Mouse (Mus musculus) leukemia stem cell, adult 10-12 weeks (primary cell): ENCODE results near the gene Greb1. TPM values are rescaled to one million over a fixed set of nuclear protein-coding genes. Genes with fewer than 3 reads are reported as not detected.

Experiments used
- polyA plus RNA-seq: library from polyadenylated mRNA; stranded (reverse); fragments of >175 nt; gene quantifications from 2 replicates; pipeline ENCODE4 v1.2.3, GENCODE M21; 2012; ENCODE audit warnings: low replicate concordance

Gene Greb1
- polyA plus RNA-seq = 0.26 and 0.68 TPM in 2 replicates

GRCm38 (mm10) chr12:16800259-16800958 lies at the start of gene Greb1:
Gene Greb1 (minus strand): TSS chr12:16800886.

GRCm38 (mm10) chr12:16810525-16811431 lies 10.1 kb upstream of the Greb1 start, which contains the start of gene E2f6:
Gene E2f6 (plus strand): TSS chr12:16810963.

DNA sequence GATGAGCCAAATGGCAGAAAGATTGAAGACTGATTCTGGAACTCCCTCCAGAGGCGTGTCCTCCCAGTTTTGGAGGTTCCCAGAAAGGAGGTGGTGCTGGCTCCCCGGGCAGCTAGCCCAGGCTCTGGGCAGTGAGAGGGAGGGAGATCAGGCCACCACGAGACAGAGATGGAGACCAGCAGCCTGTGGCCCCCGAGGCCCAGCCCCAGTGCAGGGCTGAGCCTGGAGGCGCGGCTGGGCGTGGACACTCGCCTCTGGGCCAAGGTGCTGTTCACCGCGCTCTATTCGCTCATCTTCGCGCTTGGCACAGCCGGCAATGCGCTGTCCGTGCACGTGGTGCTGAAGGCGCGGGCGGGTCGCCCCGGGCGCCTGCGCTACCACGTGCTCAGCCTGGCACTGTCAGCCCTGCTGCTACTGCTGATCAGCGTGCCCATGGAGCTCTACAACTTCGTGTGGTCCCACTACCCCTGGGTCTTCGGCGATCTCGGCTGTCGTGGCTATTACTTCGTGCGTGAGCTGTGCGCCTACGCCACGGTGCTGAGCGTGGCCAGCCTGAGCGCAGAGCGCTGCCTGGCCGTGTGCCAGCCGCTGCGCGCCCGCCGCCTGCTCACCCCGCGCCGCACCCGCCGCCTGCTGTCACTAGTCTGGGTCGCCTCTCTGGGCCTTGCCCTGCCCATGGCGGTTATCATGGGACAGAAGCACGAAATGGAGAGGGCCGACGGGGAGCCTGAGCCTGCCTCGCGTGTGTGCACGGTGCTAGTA lies 147.2 kb downstream of the Greb1 start, which contains the start of gene Ntsr2:
Gene Ntsr2, plus strand, starts transcription at position 51 of the 762 bp plus-strand sequence.

Other genes starting within 250 kb of the Greb1 start
- 2.6 and 4.9 TPM in 2 replicates for gene Lpin1, start 189.9 kb downstream of the Greb1 start, polyA plus RNA-seq
- gene Ntsr2, start 147.5 kb downstream of the Greb1 start, polyA plus RNA-seq = not detected in 2 replicates
- gene E2f6, start 10.1 kb upstream of the Greb1 start, polyA plus RNA-seq = 5.6 and 5.8 TPM in 2 replicates
- 1.9 TPM in 2 replicates for gene Rock2, start 94.0 kb upstream of the Greb1 start, polyA plus RNA-seq
- gene Pqlc3, start 199.5 kb upstream of the Greb1 start, polyA plus RNA-seq = 2.9 and 23.8 TPM in 2 replicates
- 0.18 and 0.68 TPM in 2 replicates for gene 2410004P03Rik, start 210.8 kb upstream of the Greb1 start, polyA plus RNA-seq